Mouse (Mus musculus) spleen, adult 2 months (tissue): ENCODE results near the gene Rasgef1b.

ENCODE experiments used
- CTCF ChIP-seq: fragments of 200-500 bp; IDR thresholded peaks from 2 replicates; pipeline ENCODE4 v1.5.1; 2011; ENCODE audit warnings: mild to moderate bottlenecking, inconsistent platforms; ENCODE audit not compliant: insufficient read depth, insufficient read length, insufficient replicate concordance; ENCODE audit errors: extremely low read depth
- POLR2A ChIP-seq: fragments of 200-500 bp; IDR thresholded peaks from 2 replicates; pipeline ENCODE4 v1.6.1; 2011; ENCODE audit warnings: low read depth, low read length, inconsistent platforms

GRCm38 (mm10) chr5:99271531-99271930 is 457.3 kb downstream of the Rasgef1b start:
- TF ChIP-seq CTCF (no peak), POLR2A (no peak)
